Mouse (Mus musculus): ENCODE measurements at regions not wholly inside any gene's neighbourhood (a gene's known extent, or its start where the extent isn't known, plus 50 kb on each side); places are given as distances from the start of the nearest gene placed in this dataset.

DNA sequence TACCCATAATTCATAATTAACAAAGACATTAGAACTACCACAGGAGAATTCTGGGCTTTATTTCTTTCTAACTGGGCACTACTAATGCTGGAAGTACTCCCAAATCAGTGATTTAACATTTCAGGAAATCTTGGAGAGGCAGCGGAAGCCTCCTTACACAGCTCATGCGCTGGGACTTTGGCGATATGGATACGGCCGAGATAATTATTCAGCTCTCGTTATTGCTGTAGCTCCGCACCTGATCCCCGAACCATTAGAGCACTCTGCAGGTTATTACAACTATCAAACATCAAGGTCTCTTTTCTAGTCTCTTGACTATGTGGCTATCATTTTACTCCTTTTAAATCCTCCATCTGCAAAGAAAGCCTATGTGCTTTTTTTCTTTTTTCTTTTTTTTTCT, 221.3 kb upstream of the Vrk2 start:
- TF ChIP-seq CTCF (conservative IDR thresholded peaks at IDR 0.05; ENCODE audit: low read length) = no peak
- no peak for TF ChIP-seq POU5F1 (IDR thresholded peaks at IDR 0.05; ENCODE audit: borderline replicate concordance, low read length)

Measured in E14TG2a.4 (cell line).